Mouse (Mus musculus) ES-E14 (cell line): ENCODE measurements around the gene Kif1b.

ENCODE experiments used
- HCFC1 ChIP-seq: IDR thresholded peaks from 2 replicates; pipeline ENCODE4 v1.6.1; 2012; ENCODE audit warnings: low read length, inconsistent platforms, borderline replicate concordance; ENCODE audit not compliant: insufficient read depth
- ZC3H11A ChIP-seq: IDR thresholded peaks from 2 replicates; pipeline ENCODE4 v1.6.1; 2012; ENCODE audit warnings: low read depth, mild to moderate bottlenecking, inconsistent platforms, low read length, borderline replicate concordance
- ZNF384 ChIP-seq: IDR thresholded peaks from 2 replicates; pipeline ENCODE4 v1.6.1; 2012; ENCODE audit warnings: low read depth, low read length, inconsistent platforms

DNA sequence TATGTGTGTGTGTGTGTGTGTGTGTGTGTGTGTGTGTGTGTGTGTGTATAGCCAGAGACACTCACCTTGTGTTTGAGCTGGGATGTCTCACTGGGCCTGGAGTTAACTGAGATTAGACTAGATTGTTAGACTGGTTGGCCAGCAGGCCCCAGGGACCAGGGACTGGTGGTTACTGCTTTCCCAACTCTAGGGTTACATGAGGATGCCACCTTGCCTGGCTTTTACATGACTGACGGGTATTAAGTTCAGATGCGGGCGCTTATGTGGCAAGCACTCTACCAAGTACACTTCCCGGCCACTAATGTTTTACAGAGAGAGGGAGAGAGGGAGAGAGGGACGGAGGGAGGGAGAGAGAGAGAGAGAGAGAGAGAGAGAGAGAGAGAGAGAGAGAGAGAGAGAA lies 4.5 kb upstream of the Kif1b start:
- TF ChIP-seq HCFC1 (no peak), ZNF384 (no peak), ZC3H11A (no peak)
